Mouse (Mus musculus): ENCODE measurements at regions not wholly inside any gene's neighbourhood (a gene's known extent, or its start where the extent isn't known, plus 50 kb on each side); places are given as distances from the start of the nearest gene placed in this dataset.

DNA sequence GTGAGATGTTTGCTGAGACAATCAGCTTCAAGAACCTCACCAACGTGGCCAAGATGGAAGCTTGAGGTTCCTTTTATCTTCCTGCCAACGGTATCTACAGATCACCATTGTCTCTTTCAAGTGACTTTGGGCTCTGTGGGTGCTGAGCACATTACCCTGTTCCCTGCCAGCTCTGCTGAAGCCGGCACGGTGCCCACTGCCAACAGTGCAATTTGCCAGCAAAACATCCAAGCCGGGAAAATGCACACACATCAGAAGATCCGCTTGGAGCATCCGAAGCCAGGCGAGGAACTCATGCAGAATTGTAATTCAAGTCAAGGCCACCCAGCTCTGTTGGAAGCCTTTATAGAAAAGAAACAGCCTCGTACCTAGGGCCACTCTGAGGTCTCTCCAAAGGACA lies 100.6 kb downstream of the Cbln4 start:
- no peaks in the 10 kb centered on the region for H3K9me3 ChIP-seq (replicated peaks; ENCODE audit: insufficient read depth, low read length)

DNA sequence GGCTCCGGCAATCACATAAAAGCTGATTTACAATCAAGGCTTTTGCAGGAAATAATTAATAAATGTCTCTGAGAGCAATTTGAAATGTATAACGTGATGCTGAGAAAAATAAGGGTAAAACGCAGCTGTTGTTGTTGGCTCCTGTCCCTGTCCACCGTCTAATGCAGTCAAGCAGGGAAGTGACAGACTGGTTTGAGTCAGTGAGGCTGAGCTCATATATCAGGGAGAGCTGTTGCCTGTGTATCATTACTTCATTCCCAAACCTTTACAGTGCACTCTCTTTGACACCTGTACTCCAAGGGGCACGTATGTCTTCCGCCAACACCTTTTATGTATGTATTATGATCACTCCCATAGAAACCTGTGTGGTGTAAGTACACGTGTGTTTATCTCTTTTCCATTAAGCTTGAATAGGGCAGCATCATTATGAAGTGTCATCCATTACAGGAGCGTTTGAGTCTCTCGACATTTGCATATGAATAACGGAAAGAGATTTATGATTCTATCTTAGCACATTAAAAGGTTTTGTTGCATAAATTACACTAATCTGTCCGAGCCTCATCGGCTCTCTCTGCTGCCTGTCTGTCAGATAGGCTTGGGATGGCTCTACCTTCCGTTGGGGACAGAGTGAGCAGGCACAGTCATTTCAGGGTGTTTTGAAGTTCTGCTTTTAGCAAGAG lies 107.5 kb downstream of the Cbln4 start:
- Histone ChIP-seq H3K4me3 (ENCODE audit: control insufficient read depth in 1 of 2, insufficient read depth in 1 of 2, low read depth in 2 of 2, low read length in 2 of 2) (no peak overlapping the region), H3K4me1 (ENCODE audit: control insufficient read depth in 1 of 2, insufficient read depth in 2 of 2, low read length in 2 of 2) (no peaks in the 10 kb centered on the region), H3K9ac (ENCODE audit: control insufficient read depth, low read depth, low read length, poor library complexity, severe bottlenecking) (no peak overlapping the region), H3K36me3 (ENCODE audit: control insufficient read depth in 1 of 2, insufficient read depth in 2 of 2, low read length in 2 of 2) (no peaks in the 10 kb centered on the region), H3K27ac (ENCODE audit: control insufficient read depth, low read depth, low read length) (no peak overlapping the region), H3K79me2 (ENCODE audit: control insufficient read depth, insufficient read depth, low read length, poor library complexity) (no peaks in the 10 kb centered on the region), H3K9me3 (replicated peaks; ENCODE audit: insufficient read depth, low read length) (no peaks in the 10 kb centered on the region), H3K27me3 (ENCODE audit: control insufficient read depth in 1 of 2, insufficient read depth in 2 of 2, low read length in 2 of 2) (no peaks in the 10 kb centered on the region)
- DNase-seq (ENCODE audit: low read depth, low spot score), result no peak
- TF ChIP-seq RCOR1 (IDR thresholded peaks at IDR 0.05; ENCODE audit: low read depth, low read length), result no peak
- TF ChIP-seq ELF1 (IDR thresholded peaks at IDR 0.05; ENCODE audit: low read depth, low read length), result no peak
- TF ChIP-seq ZKSCAN1 (IDR thresholded peaks at IDR 0.05; ENCODE audit: low read depth, low read length), result no peak

More for the DNA sequence above, 100.6 kb downstream of the Cbln4 start:
- no peak for DNase-seq (ENCODE audit: low read depth, low spot score)
- no peak overlapping the region for H3K27ac ChIP-seq (ENCODE audit: control insufficient read depth, low read depth, low read length)
- H3K27me3 ChIP-seq (ENCODE audit: control insufficient read depth in 1 of 2, insufficient read depth in 2 of 2, low read length in 2 of 2), result no peaks in the 10 kb centered on the region
- no peaks in the 10 kb centered on the region for H3K36me3 ChIP-seq (ENCODE audit: control insufficient read depth in 1 of 2, insufficient read depth in 2 of 2, low read length in 2 of 2)
- no peaks in the 10 kb centered on the region for H3K79me2 ChIP-seq (ENCODE audit: control insufficient read depth, insufficient read depth, low read length, poor library complexity)
- no peak overlapping the region for H3K4me3 ChIP-seq (ENCODE audit: control insufficient read depth in 1 of 2, insufficient read depth in 1 of 2, low read depth in 2 of 2, low read length in 2 of 2)
- H3K4me1 ChIP-seq (ENCODE audit: control insufficient read depth in 1 of 2, insufficient read depth in 2 of 2, low read length in 2 of 2), result no peaks in the 10 kb centered on the region
- no peak for TF ChIP-seq TBP (IDR thresholded peaks at IDR 0.05; ENCODE audit: low read depth, low read length)
- TF ChIP-seq RAD21 (IDR thresholded peaks at IDR 0.05; ENCODE audit: low read depth, low read length), result no peak
- no peak for TF ChIP-seq SMC3 (IDR thresholded peaks at IDR 0.05; ENCODE audit: low read depth, low read length)
- no peak for TF ChIP-seq ZNF384 (IDR thresholded peaks at IDR 0.05; ENCODE audit: low read depth, low read length)
- no peak for TF ChIP-seq NELFE (IDR thresholded peaks at IDR 0.05; ENCODE audit: low read depth, low read length)
- TF ChIP-seq SIN3A (IDR thresholded peaks at IDR 0.05; ENCODE audit: low read length), result no peak
- no peak for TF ChIP-seq GATA1 (IDR thresholded peaks at IDR 0.05; ENCODE audit: low read depth, low read length)
- TF ChIP-seq MAFK (IDR thresholded peaks at IDR 0.05; ENCODE audit: borderline replicate concordance, low read depth, low read length), result no peak
- no peak for TF ChIP-seq CTCF (IDR thresholded peaks at IDR 0.05 in 2 of 3, conservative IDR thresholded peaks at IDR 0.05 in 1 of 3; ENCODE audit: control insufficient read depth in 1 of 3, insufficient read depth in 1 of 3, low read depth in 2 of 3, low read length in 3 of 3, poor library complexity in 1 of 3, severe bottlenecking in 1 of 3)
- no peak for TF ChIP-seq ETS1 (IDR thresholded peaks at IDR 0.05; ENCODE audit: low read depth, low read length)
- TF ChIP-seq MEF2A (IDR thresholded peaks at IDR 0.05; ENCODE audit: extremely low read depth, insufficient replicate concordance, low read depth, low read length, poor library complexity, severe bottlenecking), result no peak
- no peak for TF ChIP-seq EP300 (IDR thresholded peaks at IDR 0.05; ENCODE audit: low read depth in 1 of 2, low read length in 2 of 2)
- no peak for TF ChIP-seq MYC (IDR thresholded peaks at IDR 0.05; ENCODE audit: low read depth, low read length)
- TF ChIP-seq JUND (IDR thresholded peaks at IDR 0.05; ENCODE audit: low read depth, low read length), result no peak
- TF ChIP-seq MAZ (IDR thresholded peaks at IDR 0.05; ENCODE audit: low read depth, low read length), result no peak
- TF ChIP-seq ZKSCAN1 (IDR thresholded peaks at IDR 0.05; ENCODE audit: low read depth, low read length), result no peak
- no peak for TF ChIP-seq UBTF (IDR thresholded peaks at IDR 0.05; ENCODE audit: borderline replicate concordance, insufficient read depth, low read depth, low read length)
- H3K9ac ChIP-seq (ENCODE audit: control insufficient read depth, low read depth, low read length, poor library complexity, severe bottlenecking), result no peak overlapping the region

Data from MEL (cell line).